Mouse (Mus musculus) lung, postnatal 0 days (tissue): Measurements from ENCODE around the gene Slc6a6.

ENCODE experiments used
- CTCF ChIP-seq: IDR thresholded peaks from 2 replicates; pipeline ENCODE4 v1.5.1; 2016; ENCODE audit warnings: antibody characterized with exemption, mild to moderate bottlenecking
- EP300 ChIP-seq: IDR thresholded peaks from 2 replicates; pipeline ENCODE4 v1.6.1; 2016; ENCODE audit warnings: antibody characterized with exemption, mild to moderate bottlenecking, control low read depth

- TF ChIP-seq CTCF (no peak), EP300 (peak; percentile 55; the same call in 1 of the 2 replicates)
These were observed 4.7 kb upstream of the Slc6a6 start for GRCm38 (mm10) chr6:91679095-91679577.
